ENCODE assay signal across 17 mouse cellular contexts in genomic region chr1:18384079-18384478, GRCm38 (mm10).
"Had no signal": no experiment of that assay in that cellular context is flagged by ENCODE, and none has a peak within 500 bp of the region (broad histone marks: within the 10 kb centered on the region; RNA-seq: fewer than 3 reads in every experiment).

No protein-coding gene starts in this region.

- DNase-seq: lung, adult 18-20 months; lung, embryonic 14.5 days; lung, postnatal 10 days; lung, postnatal 4 days; retina, postnatal 1 day; right cerebral cortex, adult 18-20 months; right cerebral cortex, postnatal 25 days; right cerebral cortex, postnatal 4 days; spleen, adult 18-20 months; thymus, adult 18-20 months; thymus, postnatal 14 days; thymus, postnatal 36 days had no signal

- H3K36me3 ChIP-seq: neural tube, embryonic 13.5 days; neural tube, embryonic 15.5 days had no signal

- H3K4me3 ChIP-seq: myocyte; neural tube, embryonic 13.5 days; neural tube, embryonic 15.5 days had no signal

- H3K9ac ChIP-seq: liver, embryonic 14.5 days; lung, embryonic 14.5 days; neural tube, embryonic 13.5 days; neural tube, embryonic 15.5 days had no signal

- H3K27me3 ChIP-seq: neural tube, embryonic 13.5 days; neural tube, embryonic 15.5 days had no signal

- H3K27ac ChIP-seq: liver, embryonic 14.5 days; neural tube, embryonic 13.5 days; neural tube, embryonic 15.5 days had no signal

- H3K4me1 ChIP-seq: neural tube, embryonic 13.5 days; neural tube, embryonic 15.5 days had no signal

- H3K4me2 ChIP-seq: lung, embryonic 14.5 days; midbrain, embryonic 11.5 days; neural tube, embryonic 13.5 days; neural tube, embryonic 15.5 days had no signal

- H3K9me3 ChIP-seq: neural tube, embryonic 13.5 days; neural tube, embryonic 15.5 days had no signal
